Mouse (Mus musculus) neural tube, embryonic 14.5 days (tissue): ENCODE measurements around the gene Mamdc2. TPM values are rescaled to one million over a fixed set of nuclear protein-coding genes. Genes with fewer than 3 reads are reported as not detected.
"Not testable (repeated sequence)": the region's sequence is repeated elsewhere in the genome, so short reads cannot be mapped to it uniquely, and the experiment has no call there.

ENCODE experiments used
- ATAC-seq: fragments of 200-750 bp; cut with Nextera tagmentation; 2 replicates; pipeline ENCODE4 v1.8.0; 2017; ENCODE audit warnings: low read depth, mild to moderate bottlenecking, moderate TSS enrichment, moderate library complexity
- H3K27ac ChIP-seq: fragments of 300-500 bp; sonication (generic); 2 replicates; pipeline ENCODE4 v1.5.1; 2014; ENCODE audit warnings: low read depth, mild to moderate bottlenecking, control low read depth, low read length, moderate library complexity, mixed read lengths
- H3K27me3 ChIP-seq: fragments of 300-500 bp; sonication (generic); 2 replicates; pipeline ENCODE4 v1.6.1; 2014; ENCODE audit warnings: low read length; ENCODE audit not compliant: control insufficient read depth, insufficient read depth
- H3K36me3 ChIP-seq: fragments of 300-500 bp; sonication (generic); 2 replicates; pipeline ENCODE4 v1.6.1; 2014; ENCODE audit warnings: low read length, mixed read lengths; ENCODE audit not compliant: control insufficient read depth, insufficient read depth
- H3K4me1 ChIP-seq: fragments of 300-500 bp; sonication (generic); 2 replicates; pipeline ENCODE4 v1.6.1; 2014; ENCODE audit warnings: low read length; ENCODE audit not compliant: control insufficient read depth, insufficient read depth
- H3K4me2 ChIP-seq: fragments of 300-500 bp; sonication (generic); 2 replicates; pipeline ENCODE4 v1.6.1; 2014; ENCODE audit warnings: mild to moderate bottlenecking, low read depth, low read length, control low read depth
- H3K4me3 ChIP-seq: fragments of 300-500 bp; sonication (generic); 2 replicates; pipeline ENCODE4 v1.5.1; 2014; ENCODE audit warnings: low read depth, low read length, control low read depth, mixed read lengths
- H3K9ac ChIP-seq: fragments of 300-500 bp; sonication (generic); replicated peaks from 2 replicates; pipeline ENCODE4 v1.6.1; 2014; ENCODE audit warnings: low read depth, mild to moderate bottlenecking, control low read depth, low read length, mixed read lengths
- H3K9me3 ChIP-seq: fragments of 300-500 bp; sonication (generic); 2 replicates; pipeline ENCODE4 v1.6.1; 2016; ENCODE audit warnings: low read length; ENCODE audit not compliant: control insufficient read depth
- WGBS: fragments of 180-500 bp; shearing (Covaris S2); extraction: QIAGEN DNeasy Blood & Tissue Kit; methylation state at CpG from one replicate; pipeline ENCODE4 v1.1.7; 2014; 5-methylcytosine and 5-hydroxymethylcytosine counted together
- polyA plus RNA-seq: library from polyadenylated mRNA; unstranded; fragments of >200 nt; fragmentation: Nextera tagmentation; extraction: Ambion mirVana; gene quantifications from 2 replicates; pipeline ENCODE4 v1.2.1, GENCODE M21; 2014

The Mamdc2 gene
- polyA plus RNA-seq, 1 experiment from 2014 or later = 1.1 TPM

GRCm38 (mm10) chr19:23485940-23486600, 37.8 kb upstream of the Mamdc2 start:
- Histone ChIP-seq H3K9ac (no peak overlapping the region), H3K4me2 (no peak overlapping the region), H3K27ac (no peak overlapping the region), H3K36me3 (no peaks in the 10 kb centered on the region), H3K9me3 (no peaks in the 10 kb centered on the region), H3K27me3 (no peaks in the 10 kb centered on the region), H3K4me1 (no peaks in the 10 kb centered on the region), H3K4me3 (no peak overlapping the region)
- 83% methylated on average over 7 of the region's 7 CpGs for WGBS
- ATAC-seq = no peak

GRCm38 (mm10) chr19:23482571-23482970, 34.3 kb upstream of the Mamdc2 start:
- H3K27ac ChIP-seq, H3K9me3 ChIP-seq, H3K36me3 ChIP-seq, H3K4me1 ChIP-seq, H3K9ac ChIP-seq, H3K27me3 ChIP-seq, H3K4me3 ChIP-seq, H3K4me2 ChIP-seq, ATAC-seq: not testable (repeated sequence)
- 94% methylated on average over 2 of the region's 2 CpGs for WGBS

DNA sequence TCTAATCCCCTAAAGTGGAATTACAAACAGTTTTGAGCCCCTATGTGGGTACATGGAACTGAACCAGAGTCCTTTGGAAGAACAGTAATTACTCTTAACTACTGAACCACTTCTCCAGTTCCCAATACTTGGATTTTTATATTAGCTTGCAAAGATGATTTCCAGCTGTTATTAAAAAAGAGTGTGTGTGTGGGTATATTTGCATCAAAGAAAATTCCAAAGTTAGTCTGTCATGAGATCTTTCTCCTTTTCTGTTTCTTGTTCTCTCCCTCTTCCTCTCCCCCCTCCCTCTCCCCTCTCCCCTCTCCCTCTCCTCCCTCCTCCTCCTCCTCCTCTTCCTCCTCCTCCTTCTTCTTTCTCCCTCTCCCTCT, 31.3 kb upstream of the Mamdc2 start:
- no peak overlapping the region for H3K9ac ChIP-seq
- no peak overlapping the region for H3K27ac ChIP-seq
- H3K4me3 ChIP-seq = no peak overlapping the region
- H3K4me2 ChIP-seq = no peak overlapping the region
- H3K9me3 ChIP-seq = no peaks in the 10 kb centered on the region
- H3K4me1 ChIP-seq = no peaks in the 10 kb centered on the region
- ATAC-seq = no peak
- no peaks in the 10 kb centered on the region for H3K27me3 ChIP-seq
- no peaks in the 10 kb centered on the region for H3K36me3 ChIP-seq

DNA sequence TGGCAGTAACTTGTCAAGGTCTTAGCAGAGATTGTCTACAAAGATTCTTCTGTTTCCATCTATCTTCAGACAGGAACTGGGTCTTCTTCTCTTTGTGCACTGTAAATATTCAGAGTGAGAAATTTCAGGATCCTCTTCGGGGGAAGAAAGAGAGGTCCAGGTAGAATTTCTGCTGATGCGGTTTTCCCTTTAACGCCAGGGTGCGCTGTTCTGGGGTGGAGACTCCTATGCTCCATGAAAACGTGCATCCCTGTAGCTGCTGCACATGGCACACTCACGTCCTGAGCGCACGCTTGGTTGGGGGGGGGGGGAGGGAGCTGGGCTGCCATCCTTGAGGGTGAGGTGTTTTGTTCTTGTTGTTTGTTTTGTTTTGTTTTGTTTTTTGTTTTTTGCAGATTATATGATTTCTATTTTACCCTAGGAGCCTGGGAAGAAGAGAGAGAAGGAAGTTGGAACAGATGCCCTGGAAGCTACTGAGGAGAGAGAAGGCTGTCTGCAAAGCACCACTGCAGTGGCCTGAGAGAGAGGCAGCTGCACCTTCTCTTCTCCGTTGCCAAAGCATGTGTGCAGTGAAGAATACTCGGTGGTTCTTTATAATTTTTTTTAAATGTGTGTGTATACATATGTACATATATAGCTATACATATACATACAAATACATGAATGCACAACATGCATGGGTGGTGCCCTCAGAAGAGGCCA, 30.8 kb upstream of the Mamdc2 start:
- Histone ChIP-seq H3K4me1 (no peaks in the 10 kb centered on the region), H3K27ac (no peak overlapping the region), H3K36me3 (no peaks in the 10 kb centered on the region), H3K9ac (no peak overlapping the region), H3K4me2 (no peak overlapping the region), H3K9me3 (no peaks in the 10 kb centered on the region), H3K4me3 (no peak overlapping the region), H3K27me3 (no peaks in the 10 kb centered on the region)
- no peak for ATAC-seq
- WGBS = 17% methylated on average over 10 of the region's 10 CpGs

- Histone ChIP-seq H3K9ac (no peak overlapping the region), H3K4me3 (no peak overlapping the region), H3K9me3 (no peaks in the 10 kb centered on the region), H3K27ac (no peak overlapping the region), H3K36me3 (no peaks in the 10 kb centered on the region), H3K4me1 (no peaks in the 10 kb centered on the region), H3K27me3 (no peaks in the 10 kb centered on the region), H3K4me2 (no peak overlapping the region)
- WGBS = 82% methylated on average over 6 of the region's 6 CpGs
- no peak for ATAC-seq
Measured at GRCm38 (mm10) chr19:23477826-23478225, 29.6 kb upstream of the Mamdc2 start.

DNA sequence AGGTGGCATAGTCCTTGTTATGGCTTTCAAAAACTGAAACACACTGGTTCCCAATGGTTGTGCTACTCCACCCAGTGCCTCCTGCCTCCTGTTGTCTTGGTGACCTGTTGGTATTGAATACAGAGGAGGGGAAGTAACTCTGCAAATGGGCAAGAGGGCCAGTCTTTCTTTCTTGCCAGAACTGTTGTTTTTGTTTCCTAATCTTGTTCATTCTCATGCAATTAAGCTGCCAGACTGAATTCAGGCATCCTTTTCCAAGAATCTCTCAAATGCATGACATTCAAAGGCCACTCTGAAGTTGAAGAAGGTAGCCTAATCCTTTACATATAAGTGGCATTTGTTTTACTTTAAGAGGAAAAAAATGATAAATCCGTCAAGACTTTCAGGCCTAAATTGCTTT, 19.6 kb upstream of the Mamdc2 start:
- H3K9ac ChIP-seq = no peak overlapping the region
- H3K4me3 ChIP-seq = no peak overlapping the region
- H3K36me3 ChIP-seq = no peaks in the 10 kb centered on the region
- H3K27me3 ChIP-seq = no peaks in the 10 kb centered on the region
- ATAC-seq = no peak
- no peaks in the 10 kb centered on the region for H3K4me1 ChIP-seq
- H3K4me2 ChIP-seq = no peak overlapping the region
- no peak overlapping the region for H3K27ac ChIP-seq
- no peaks in the 10 kb centered on the region for H3K9me3 ChIP-seq
- 13% methylated on average over 1 of the region's 1 CpGs for WGBS

- no peak overlapping the region for H3K9ac ChIP-seq
- no peak overlapping the region for H3K27ac ChIP-seq
- no peaks in the 10 kb centered on the region for H3K9me3 ChIP-seq
- 76% methylated on average over 2 of the region's 2 CpGs for WGBS
- no peak overlapping the region for H3K4me2 ChIP-seq
- no peak overlapping the region for H3K4me3 ChIP-seq
- no peaks in the 10 kb centered on the region for H3K36me3 ChIP-seq
- no peaks in the 10 kb centered on the region for H3K27me3 ChIP-seq
- ATAC-seq = no peak
- H3K4me1 ChIP-seq = no peaks in the 10 kb centered on the region
Measured at GRCm38 (mm10) chr19:23467011-23467410, 18.8 kb upstream of the Mamdc2 start.

DNA sequence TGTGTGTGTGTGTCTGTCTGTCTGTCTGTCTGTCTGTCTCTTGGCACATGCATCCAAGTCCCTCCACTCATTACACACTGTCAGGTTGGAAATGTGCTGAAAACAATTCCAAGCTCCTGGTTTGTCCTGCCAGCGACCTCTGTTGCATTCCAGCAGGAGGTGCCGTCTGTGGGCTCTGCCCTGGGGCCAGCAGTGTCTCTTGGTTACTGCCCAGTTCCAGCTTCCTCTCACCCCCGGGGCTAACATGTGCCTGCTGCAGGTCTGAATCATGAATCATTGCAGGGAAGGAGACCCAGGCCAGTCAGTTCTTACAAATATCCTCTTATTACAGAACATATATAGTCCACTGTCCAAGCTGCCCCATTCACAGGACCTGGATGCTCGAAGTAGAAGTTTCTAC, 9.2 kb upstream of the Mamdc2 start:
- WGBS = 41% methylated on average over 4 of the region's 4 CpGs
- H3K27me3 ChIP-seq = no peaks in the 10 kb centered on the region
- no peak overlapping the region for H3K4me3 ChIP-seq
- H3K4me1 ChIP-seq = no peaks in the 10 kb centered on the region
- no peak overlapping the region for H3K4me2 ChIP-seq
- H3K9ac ChIP-seq = no peak overlapping the region
- H3K36me3 ChIP-seq = no peaks in the 10 kb centered on the region
- H3K9me3 ChIP-seq = no peaks in the 10 kb centered on the region
- H3K27ac ChIP-seq = no peak overlapping the region
- ATAC-seq = no peak

DNA sequence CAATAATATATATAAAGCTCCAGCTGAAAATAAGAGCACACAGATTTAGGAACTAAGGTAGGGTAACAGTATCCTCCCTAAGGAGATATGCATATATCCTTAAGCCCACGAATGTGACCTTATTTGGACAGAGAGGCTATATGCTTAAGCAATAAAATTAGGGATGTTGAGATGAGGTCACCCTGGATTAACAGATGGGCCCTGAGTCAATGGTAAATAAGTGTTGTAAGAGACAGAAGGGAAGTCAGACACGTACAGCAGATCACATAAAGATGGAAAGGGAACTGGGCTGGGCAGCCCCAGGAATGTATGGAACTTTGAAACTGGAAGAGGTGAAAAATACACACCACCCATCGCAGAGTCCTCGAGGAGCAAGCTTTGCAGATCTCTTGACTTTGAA, 3.1 kb upstream of the Mamdc2 start:
- Histone ChIP-seq H3K9me3 (no peaks in the 10 kb centered on the region), H3K36me3 (no peaks in the 10 kb centered on the region), H3K4me2 (no peak overlapping the region), H3K27ac (no peak overlapping the region), H3K27me3 (0 out of 2 replicates have a peak, but pooled peaks cover 2% of the 10 kb centered on the region), H3K9ac (no peak overlapping the region), H3K4me1 (peaks cover 5% of the 10 kb centered on the region; the same call in 1 of the 2 replicates), H3K4me3 (no peak overlapping the region)
- no peak for ATAC-seq
- 72% methylated on average over 4 of the region's 4 CpGs for WGBS
